ENCODE assay signal across 13 mouse cellular contexts in genomic region chr6:94075228-94075627, GRCm38 (mm10).
DNase-seq lines count a peak whose midpoint lies in the region; ATAC-seq and TF ChIP-seq lines count a peak whose summit lies in the region.
"Had no signal": no experiment of that assay in that cellular context is flagged by ENCODE, and none has a peak within 500 bp of the region (broad histone marks: within the 10 kb centered on the region; RNA-seq: fewer than 3 reads in every experiment).

No protein-coding gene starts in this region.

- H3K27ac ChIP-seq in forebrain, embryonic 13.5 days: no peak overlapping the region
- H3K27ac ChIP-seq in forebrain, embryonic 12.5 days: no peak overlapping the region
- H3K27ac ChIP-seq in midbrain, embryonic 12.5 days (replicated peaks): no peak overlapping the region
- H3K27ac ChIP-seq in midbrain, embryonic 13.5 days: no peak overlapping the region
- H3K27ac ChIP-seq in forebrain, postnatal 0 days (ENCODE audit: low read depth, low read length): no peak overlapping the region
- H3K27ac ChIP-seq in midbrain, postnatal 0 days (ENCODE audit: low read depth, low read length): no peak overlapping the region

- H3K4me1 ChIP-seq in forebrain, embryonic 13.5 days: peaks cover 25% of the 10 kb centered on the region
- peaks cover 13% of the 10 kb centered on the region for H3K4me1 ChIP-seq in forebrain, embryonic 12.5 days
- peaks cover 19% of the 10 kb centered on the region for H3K4me1 ChIP-seq in midbrain, embryonic 12.5 days
- H3K4me1 ChIP-seq in midbrain, embryonic 13.5 days (replicated peaks): peaks cover 10% of the 10 kb centered on the region
- H3K4me1 ChIP-seq in forebrain, postnatal 0 days (ENCODE audit: insufficient read depth): no peaks in the 10 kb centered on the region; the same call in 1 of the 2 replicates
- 0 out of 2 replicates have a peak, but pooled peaks cover 2% of the 10 kb centered on the region for H3K4me1 ChIP-seq in midbrain, postnatal 0 days (ENCODE audit: insufficient read depth, low read length)

- DNase-seq in forebrain, postnatal 0 days: peak; percentile 46
- peak; percentile 31 for DNase-seq in midbrain, postnatal 0 days (ENCODE audit: low spot score)
- DNase-seq in cerebellum, adult 9-10 months: no peak
- DNase-seq: adrenal gland, postnatal 25 days; cerebellum, adult 2 months; kidney, adult 9 months; lung, adult 2 months; thymus, postnatal 25 days had no signal

- H3K9me3 ChIP-seq in forebrain, embryonic 13.5 days (replicated peaks): no peaks in the 10 kb centered on the region
- no peaks in the 10 kb centered on the region for H3K9me3 ChIP-seq in forebrain, embryonic 12.5 days
- no peaks in the 10 kb centered on the region for H3K9me3 ChIP-seq in midbrain, embryonic 12.5 days
- H3K9me3 ChIP-seq in midbrain, embryonic 13.5 days: no peaks in the 10 kb centered on the region
- no peaks in the 10 kb centered on the region for H3K9me3 ChIP-seq in forebrain, postnatal 0 days (ENCODE audit: low read length)
- no peaks in the 10 kb centered on the region for H3K9me3 ChIP-seq in midbrain, postnatal 0 days (ENCODE audit: low read length)

- no peak overlapping the region for H3K4me3 ChIP-seq in forebrain, embryonic 13.5 days
- H3K4me3 ChIP-seq in forebrain, embryonic 12.5 days (replicated peaks): no peak overlapping the region
- H3K4me3 ChIP-seq in midbrain, embryonic 12.5 days: no peak overlapping the region
- H3K4me3 ChIP-seq in midbrain, embryonic 13.5 days (replicated peaks): no peak overlapping the region
- H3K4me3 ChIP-seq in forebrain, postnatal 0 days (ENCODE audit: low read depth, low read length): no peak overlapping the region
- H3K4me3 ChIP-seq in midbrain, postnatal 0 days (ENCODE audit: low read depth, low read length): no peak overlapping the region

- no peak overlapping the region for H3K9ac ChIP-seq in forebrain, embryonic 13.5 days
- H3K9ac ChIP-seq in forebrain, embryonic 12.5 days: no peak overlapping the region
- no peak overlapping the region for H3K9ac ChIP-seq in midbrain, embryonic 12.5 days (replicated peaks)
- H3K9ac ChIP-seq in midbrain, embryonic 13.5 days (replicated peaks): no peak overlapping the region
- H3K9ac ChIP-seq in forebrain, postnatal 0 days: no peak overlapping the region
- H3K9ac ChIP-seq in midbrain, postnatal 0 days (replicated peaks; ENCODE audit: low read length, poor library complexity, severe bottlenecking): no peak overlapping the region

- TF ChIP-seq CTCF in forebrain, postnatal 0 days (IDR thresholded peaks at IDR 0.05; ENCODE audit: low read depth): no peak
- no peak for TF ChIP-seq CTCF in midbrain, postnatal 0 days (IDR thresholded peaks at IDR 0.05)

- 42% methylated on average over 8 of the region's 8 CpGs for WGBS in forebrain, embryonic 13.5 days
- WGBS in forebrain, embryonic 12.5 days: 48% methylated on average over 8 of the region's 8 CpGs
- 57% methylated on average over 8 of the region's 8 CpGs for WGBS in midbrain, embryonic 12.5 days
- 52% methylated on average over 8 of the region's 8 CpGs for WGBS in midbrain, embryonic 13.5 days
- WGBS in forebrain, postnatal 0 days: 27% methylated on average over 8 of the region's 8 CpGs
- WGBS in midbrain, postnatal 0 days: 39% methylated on average over 8 of the region's 8 CpGs

- no peak overlapping the region for H3K4me2 ChIP-seq in forebrain, embryonic 13.5 days
- H3K4me2 ChIP-seq in forebrain, embryonic 12.5 days: no peak overlapping the region
- H3K4me2 ChIP-seq in midbrain, embryonic 12.5 days (replicated peaks): no peak overlapping the region
- H3K4me2 ChIP-seq in midbrain, embryonic 13.5 days (replicated peaks): no peak overlapping the region
- H3K4me2 ChIP-seq in forebrain, postnatal 0 days (ENCODE audit: low read depth): no peak overlapping the region
- H3K4me2 ChIP-seq in midbrain, postnatal 0 days (ENCODE audit: low read depth, low read length, poor library complexity, severe bottlenecking): peak overlapping the region; percentile 18; the same call in 1 of the 2 replicates

- H3K36me3 ChIP-seq in forebrain, embryonic 13.5 days (ENCODE audit: poor library complexity, severe bottlenecking): no peaks in the 10 kb centered on the region
- no peaks in the 10 kb centered on the region for H3K36me3 ChIP-seq in forebrain, embryonic 12.5 days (replicated peaks)
- H3K36me3 ChIP-seq in midbrain, embryonic 12.5 days: no peaks in the 10 kb centered on the region
- H3K36me3 ChIP-seq in midbrain, embryonic 13.5 days: no peaks in the 10 kb centered on the region
- no peaks in the 10 kb centered on the region for H3K36me3 ChIP-seq in forebrain, postnatal 0 days (ENCODE audit: insufficient read depth)
- no peaks in the 10 kb centered on the region for H3K36me3 ChIP-seq in midbrain, postnatal 0 days (ENCODE audit: insufficient read depth, low read length)

- ATAC-seq in forebrain, embryonic 13.5 days: peak; percentile 30; the same call in 1 of the 2 replicates
- no peak; the same call in 1 of the 2 replicates for ATAC-seq in forebrain, embryonic 12.5 days (ENCODE audit: low FRiP score)
- peak; percentile 30; the same call in 1 of the 2 replicates for ATAC-seq in midbrain, embryonic 12.5 days (ENCODE audit: low FRiP score, low read depth)
- no peak for ATAC-seq in midbrain, embryonic 13.5 days
- ATAC-seq in forebrain, postnatal 0 days: peak; percentile 77
- ATAC-seq in midbrain, postnatal 0 days (ENCODE audit: low FRiP score): no peak
- ATAC-seq in megakaryocyte, adult 5-6 weeks (ENCODE audit: poor library complexity, severe bottlenecking): no peak

- H3K27me3 ChIP-seq in forebrain, embryonic 13.5 days: no peaks in the 10 kb centered on the region
- H3K27me3 ChIP-seq in forebrain, embryonic 12.5 days: no peaks in the 10 kb centered on the region
- no peaks in the 10 kb centered on the region for H3K27me3 ChIP-seq in midbrain, embryonic 12.5 days
- no peaks in the 10 kb centered on the region for H3K27me3 ChIP-seq in midbrain, embryonic 13.5 days
- H3K27me3 ChIP-seq in forebrain, postnatal 0 days (ENCODE audit: insufficient read depth, low read length): no peaks in the 10 kb centered on the region
- H3K27me3 ChIP-seq in midbrain, postnatal 0 days (ENCODE audit: insufficient read depth, low read length): no peaks in the 10 kb centered on the region

Comparison
In these comparisons a context has a peak if more than half of its experiments do, and no peak if none do; other contexts are left out.
1. ATAC-seq: peak in forebrain, embryonic 13.5 days (single experiment), midbrain, embryonic 12.5 days (single experiment) and forebrain, postnatal 0 days (single experiment); none in forebrain, embryonic 12.5 days (single experiment), midbrain, embryonic 13.5 days (single experiment), midbrain, postnatal 0 days (single experiment) and megakaryocyte, adult 5-6 weeks (single experiment).